Mouse (Mus musculus): ENCODE results near the gene Mex3a. TPM values are rescaled to one million over a fixed set of nuclear protein-coding genes. Genes with fewer than 3 reads are reported as not detected.

The Mex3a gene
- polyA plus RNA-seq, 1 experiment from 2014 or later, result 3.3 TPM

- peak overlapping the region; percentile 98 for H3K27ac ChIP-seq (replicated peaks)
- no peak for TF ChIP-seq CTCF (IDR thresholded peaks at IDR 0.05; ENCODE audit: low read depth)
- TF ChIP-seq EP300 (optimal IDR thresholded peaks at IDR 0.05), result no peak
- peak overlapping the region; percentile 79 for H3K4me2 ChIP-seq (replicated peaks; ENCODE audit: low read depth)
- DNase-seq (ENCODE audit: low spot score), result peak; percentile 67
- no peaks in the 10 kb centered on the region for H3K9me3 ChIP-seq (ENCODE audit: control insufficient read depth, low read length)
- H3K4me1 ChIP-seq (replicated peaks; ENCODE audit: control insufficient read depth, insufficient read depth), result peaks cover 12% of the 10 kb centered on the region
- H3K27me3 ChIP-seq (ENCODE audit: control insufficient read depth, insufficient read depth, low read length), result no peaks in the 10 kb centered on the region
- ATAC-seq (ENCODE audit: low FRiP score, low TSS enrichment), result peak; percentile 81
- WGBS, result 4% methylated on average over 4 of the region's 4 CpGs
- H3K4me3 ChIP-seq (ENCODE audit: low read depth, low read length), result peak overlapping the region; percentile 97
- no peaks in the 10 kb centered on the region for H3K36me3 ChIP-seq (ENCODE audit: control insufficient read depth, insufficient read depth, low read length)
- H3K9ac ChIP-seq (ENCODE audit: low read length), result peak overlapping the region; percentile 91; the same call in 1 of the 2 replicates
Observed at GRCm38 (mm10) chr3:88503505-88503863, 28.7 kb upstream of the Mex3a start.

- ATAC-seq (ENCODE audit: low FRiP score, low TSS enrichment) (no peak), DNase-seq (ENCODE audit: low spot score) (no peak)
- Histone ChIP-seq H3K4me1 (replicated peaks; ENCODE audit: control insufficient read depth, insufficient read depth) (peaks cover 12% of the 10 kb centered on the region), H3K36me3 (ENCODE audit: control insufficient read depth, insufficient read depth, low read length) (no peaks in the 10 kb centered on the region), H3K9me3 (ENCODE audit: control insufficient read depth, low read length) (no peaks in the 10 kb centered on the region), H3K27me3 (ENCODE audit: control insufficient read depth, insufficient read depth, low read length) (no peaks in the 10 kb centered on the region), H3K4me2 (replicated peaks; ENCODE audit: low read depth) (peak overlapping the region; percentile 79; the same call in 1 of the 2 replicates), H3K4me3 (ENCODE audit: low read depth, low read length) (no peak overlapping the region), H3K27ac (replicated peaks) (peak overlapping the region; percentile 98), H3K9ac (ENCODE audit: low read length) (no peak overlapping the region)
- TF ChIP-seq CTCF (IDR thresholded peaks at IDR 0.05; ENCODE audit: low read depth), result no peak
- no peak for TF ChIP-seq EP300 (optimal IDR thresholded peaks at IDR 0.05)
- 35% methylated on average over 8 of the region's 8 CpGs for WGBS
Observed at GRCm38 (mm10) chr3:88503881-88504746, 28.1 kb upstream of the Mex3a start.

- DNase-seq (ENCODE audit: low spot score) (no peak), ATAC-seq (ENCODE audit: low FRiP score, low TSS enrichment) (no peak)
- Histone ChIP-seq H3K36me3 (ENCODE audit: control insufficient read depth, insufficient read depth, low read length) (no peaks in the 10 kb centered on the region), H3K4me2 (replicated peaks; ENCODE audit: low read depth) (no peak overlapping the region), H3K4me1 (replicated peaks; ENCODE audit: control insufficient read depth, insufficient read depth) (peaks cover 13% of the 10 kb centered on the region), H3K9me3 (ENCODE audit: control insufficient read depth, low read length) (no peaks in the 10 kb centered on the region), H3K9ac (ENCODE audit: low read length) (no peak overlapping the region), H3K4me3 (ENCODE audit: low read depth, low read length) (no peak overlapping the region), H3K27ac (replicated peaks) (peak overlapping the region; percentile 45), H3K27me3 (ENCODE audit: control insufficient read depth, insufficient read depth, low read length) (no peaks in the 10 kb centered on the region)
- no peak for TF ChIP-seq CTCF (IDR thresholded peaks at IDR 0.05; ENCODE audit: low read depth)
- no peak for TF ChIP-seq EP300 (optimal IDR thresholded peaks at IDR 0.05)
- WGBS, result 52% methylated on average over 6 of the region's 6 CpGs
Observed at GRCm38 (mm10) chr3:88505081-88505480, 27.1 kb upstream of the Mex3a start.

GRCm38 (mm10) chr3:88505765-88506164, 26.4 kb upstream of the Mex3a start:
- Histone ChIP-seq H3K4me3 (ENCODE audit: low read depth, low read length) (no peak overlapping the region), H3K9ac (ENCODE audit: low read length) (no peak overlapping the region), H3K27me3 (ENCODE audit: control insufficient read depth, insufficient read depth, low read length) (no peaks in the 10 kb centered on the region), H3K4me2 (replicated peaks; ENCODE audit: low read depth) (no peak overlapping the region), H3K4me1 (replicated peaks; ENCODE audit: control insufficient read depth, insufficient read depth) (peaks cover 10% of the 10 kb centered on the region), H3K27ac (replicated peaks) (peak overlapping the region; percentile 45; the same call in 1 of the 2 replicates), H3K36me3 (ENCODE audit: control insufficient read depth, insufficient read depth, low read length) (no peaks in the 10 kb centered on the region), H3K9me3 (ENCODE audit: control insufficient read depth, low read length) (no peaks in the 10 kb centered on the region)
- no peak for DNase-seq (ENCODE audit: low spot score)
- ATAC-seq (ENCODE audit: low FRiP score, low TSS enrichment), result no peak
- TF ChIP-seq CTCF (IDR thresholded peaks at IDR 0.05; ENCODE audit: low read depth) (no peak; the same call in 1 of the 2 replicates), EP300 (optimal IDR thresholded peaks at IDR 0.05) (no peak)
- 48% methylated on average over 7 of the region's 7 CpGs for WGBS

- Histone ChIP-seq H3K4me1 (replicated peaks; ENCODE audit: control insufficient read depth, insufficient read depth) (peaks cover 20% of the 10 kb centered on the region), H3K4me3 (ENCODE audit: low read depth, low read length) (peak overlapping the region; percentile 30), H3K9ac (ENCODE audit: low read length) (peak overlapping the region; percentile 47; the same call in 1 of the 2 replicates), H3K4me2 (replicated peaks; ENCODE audit: low read depth) (peak overlapping the region; percentile 60), H3K27me3 (ENCODE audit: control insufficient read depth, insufficient read depth, low read length) (no peaks in the 10 kb centered on the region), H3K36me3 (ENCODE audit: control insufficient read depth, insufficient read depth, low read length) (no peaks in the 10 kb centered on the region), H3K27ac (replicated peaks) (peak overlapping the region; percentile 93), H3K9me3 (ENCODE audit: control insufficient read depth, low read length) (no peaks in the 10 kb centered on the region)
- 55% methylated on average over 3 of the region's 3 CpGs for WGBS
- DNase-seq (ENCODE audit: low spot score) (no peak), ATAC-seq (ENCODE audit: low FRiP score, low TSS enrichment) (peak; percentile 10; the same call in 1 of the 2 replicates)
- TF ChIP-seq EP300 (optimal IDR thresholded peaks at IDR 0.05) (no peak), CTCF (IDR thresholded peaks at IDR 0.05; ENCODE audit: low read depth) (no peak)
Observed at GRCm38 (mm10) chr3:88509250-88509649, 22.9 kb upstream of the Mex3a start.

All from stomach, postnatal 0 days (tissue).